ENCODE assay signal across 26 mouse cellular contexts in genomic region chr9:28091395-28091794, GRCm38 (mm10).
DNase-seq lines count a peak whose midpoint lies in the region; ATAC-seq and TF ChIP-seq lines count a peak whose summit lies in the region.
"Had no signal": no experiment of that assay in that cellular context is flagged by ENCODE, and none has a peak within 500 bp of the region (broad histone marks: within the 10 kb centered on the region; RNA-seq: fewer than 3 reads in every experiment).

No protein-coding gene starts in this region.

- no peaks in the 10 kb centered on the region for H3K27me3 ChIP-seq in kidney, postnatal 0 days (ENCODE audit: insufficient read depth, low read length)
- H3K27me3 ChIP-seq in hindbrain, embryonic 12.5 days = no peaks in the 10 kb centered on the region
- H3K27me3 ChIP-seq: forebrain, embryonic 13.5 days; heart, embryonic 13.5 days had no signal

- no peaks in the 10 kb centered on the region for H3K4me1 ChIP-seq in kidney, postnatal 0 days (replicated peaks; ENCODE audit: insufficient read depth, low read length)
- no peaks in the 10 kb centered on the region for H3K4me1 ChIP-seq in hindbrain, embryonic 12.5 days
- H3K4me1 ChIP-seq: embryonic facial prominence, embryonic 10.5 days; forebrain, embryonic 13.5 days; heart, embryonic 13.5 days; hindbrain, embryonic 13.5 days had no signal

- H3K4me3 ChIP-seq in kidney, postnatal 0 days (replicated peaks; ENCODE audit: low read depth, low read length) = no peak overlapping the region
- H3K4me3 ChIP-seq in hindbrain, embryonic 12.5 days = no peak overlapping the region
- H3K4me3 ChIP-seq: embryonic facial prominence, embryonic 10.5 days; forebrain, embryonic 13.5 days; gastrocnemius, adult 2 months; heart, embryonic 13.5 days; hindbrain, embryonic 13.5 days had no signal

- no peak for ATAC-seq in kidney, postnatal 0 days (replicated peaks; ENCODE audit: low FRiP score, low read depth)
- no peak for ATAC-seq in hindbrain, embryonic 12.5 days (ENCODE audit: low FRiP score)
- ATAC-seq: CD4-positive, CD25-positive, alpha-beta regulatory T cell, adult 4 months; forebrain, embryonic 13.5 days; forebrain, postnatal 0 days; hindbrain, postnatal 0 days had no signal

- no peak overlapping the region for H3K9ac ChIP-seq in kidney, postnatal 0 days (ENCODE audit: low read depth, low read length)
- H3K9ac ChIP-seq in hindbrain, embryonic 12.5 days = no peak overlapping the region
- H3K9ac ChIP-seq: forebrain, embryonic 13.5 days; forebrain, postnatal 0 days; heart, embryonic 13.5 days; hindbrain, embryonic 13.5 days had no signal

- WGBS in kidney, postnatal 0 days = 16% methylated on average over 1 of the region's 1 CpGs
- WGBS in hindbrain, embryonic 12.5 days = 58% methylated on average over 1 of the region's 1 CpGs

- no peak overlapping the region for H3K4me2 ChIP-seq in kidney, postnatal 0 days (ENCODE audit: low read length)
- H3K4me2 ChIP-seq in hindbrain, embryonic 12.5 days (replicated peaks) = no peak overlapping the region
- H3K4me2 ChIP-seq: forebrain, embryonic 13.5 days; heart, embryonic 13.5 days; hindbrain, embryonic 13.5 days had no signal

- peak; percentile 24 for DNase-seq in embryo, embryonic 10.5 days (ENCODE audit: low spot score)
- DNase-seq in embryo, embryonic 10 days (ENCODE audit: low spot score) = no peak
- DNase-seq in kidney, postnatal 0 days (ENCODE audit: low spot score) = peak; percentile 49
- DNase-seq in kidney, adult 11 months = no peak
- DNase-seq in forelimb bud, embryonic 11.5 days (ENCODE audit: low read depth, low spot score) = peak; percentile 83
- peak; percentile 26 for DNase-seq in mesoderm, embryonic 11.5 days (ENCODE audit: low read depth, low spot score)
- DNase-seq in right cerebral cortex, postnatal 14 days = no peak
- DNase-seq: adrenal gland, adult 8-10 months; adrenal gland, postnatal 36 days; B cell, adult 2 months; cerebellum, adult 11-12 months; cerebellum, adult 9-10 months; cerebellum, postnatal 36 days; forebrain, postnatal 0 days; gastrocnemius, adult 2 months; gastrocnemius, postnatal 36 days; heart, adult 11 months; heart, postnatal 36 days had no signal

- H3K27ac ChIP-seq in kidney, postnatal 0 days = no peak overlapping the region
- no peak overlapping the region for H3K27ac ChIP-seq in hindbrain, embryonic 12.5 days
- H3K27ac ChIP-seq: embryonic facial prominence, embryonic 10.5 days; forebrain, embryonic 13.5 days; gastrocnemius, adult 2 months; heart, embryonic 13.5 days; hindbrain, embryonic 13.5 days; hindbrain, postnatal 0 days had no signal

- no peaks in the 10 kb centered on the region for H3K9me3 ChIP-seq in kidney, postnatal 0 days (replicated peaks; ENCODE audit: low read length)
- H3K9me3 ChIP-seq in hindbrain, embryonic 12.5 days (replicated peaks) = no peaks in the 10 kb centered on the region
- H3K9me3 ChIP-seq: embryonic facial prominence, embryonic 10.5 days; forebrain, embryonic 13.5 days; heart, embryonic 13.5 days; hindbrain, embryonic 13.5 days had no signal

- TF ChIP-seq CTCF in kidney, postnatal 0 days (IDR thresholded peaks at IDR 0.05; ENCODE audit: low read depth) = no peak

- H3K36me3 ChIP-seq in kidney, postnatal 0 days (ENCODE audit: insufficient read depth, low read length) = no peaks in the 10 kb centered on the region
- H3K36me3 ChIP-seq in hindbrain, embryonic 12.5 days = no peaks in the 10 kb centered on the region
- H3K36me3 ChIP-seq: embryonic facial prominence, embryonic 10.5 days; G1E; heart, embryonic 13.5 days; hindbrain, embryonic 13.5 days had no signal

Comparison
In these comparisons a context has a peak if more than half of its experiments do, and no peak if none do; other contexts are left out.
1. DNase-seq: peak in embryo, embryonic 10.5 days (single experiment), kidney, postnatal 0 days (single experiment), forelimb bud, embryonic 11.5 days (single experiment) and mesoderm, embryonic 11.5 days (single experiment); none in embryo, embryonic 10 days (single experiment), kidney, adult 11 months (single experiment) and right cerebral cortex, postnatal 14 days (single experiment).